Mouse (Mus musculus) kidney, postnatal 0 days (tissue): ENCODE results near the gene Uchl5. TPM values are rescaled to one million over a fixed set of nuclear protein-coding genes. Genes with fewer than 3 reads are reported as not detected.

Source experiments
- ATAC-seq: fragments of 200-750 bp; cut with Nextera tagmentation; replicated peaks from 2 replicates; pipeline ENCODE4 v1.8.0; 2017; ENCODE audit warnings: low read depth, moderate number of reproducible peaks, moderate TSS enrichment, moderate library complexity; ENCODE audit not compliant: low FRiP score
- DNase-seq: peaks from one replicate; pipeline ENCODE4 v3.0.0-alpha.2; 2016; ENCODE audit warnings: low spot score
- H3K27ac ChIP-seq: fragments of 300-500 bp; sonication (generic); 2 replicates; pipeline ENCODE4 v1.5.1; 2014; ENCODE audit warnings: mild to moderate bottlenecking
- H3K27me3 ChIP-seq: fragments of 300-500 bp; sonication (generic); 2 replicates; pipeline ENCODE4 v1.6.1; 2014; ENCODE audit warnings: low read length, mixed read lengths; ENCODE audit not compliant: insufficient read depth
- H3K36me3 ChIP-seq: fragments of 300-500 bp; sonication (generic); 2 replicates; pipeline ENCODE4 v1.6.1; 2014; ENCODE audit warnings: low read length, mixed read lengths; ENCODE audit not compliant: insufficient read depth
- H3K4me1 ChIP-seq: fragments of 300-500 bp; sonication (generic); replicated peaks from 2 replicates; pipeline ENCODE4 v1.6.1; 2014; ENCODE audit warnings: antibody characterized with exemption, low read length, mixed read lengths; ENCODE audit not compliant: insufficient read depth
- H3K4me2 ChIP-seq: fragments of 300-500 bp; sonication (generic); 2 replicates; pipeline ENCODE4 v1.6.1; 2014; ENCODE audit warnings: mild to moderate bottlenecking, low read length, moderate library complexity, mixed read lengths
- H3K4me3 ChIP-seq: fragments of 300-500 bp; sonication (generic); replicated peaks from 2 replicates; pipeline ENCODE4 v1.5.1; 2014; ENCODE audit warnings: low read depth, low read length
- H3K9ac ChIP-seq: fragments of 300-500 bp; sonication (generic); 2 replicates; pipeline ENCODE4 v1.6.1; 2014; ENCODE audit warnings: low read depth, low read length
- H3K9me3 ChIP-seq: fragments of 300-500 bp; sonication (generic); replicated peaks from 2 replicates; pipeline ENCODE4 v1.6.1; 2016; ENCODE audit warnings: low read length, inconsistent platforms, mixed read lengths
- CTCF ChIP-seq: IDR thresholded peaks from 2 replicates; pipeline ENCODE4 v1.5.1; 2016; ENCODE audit warnings: antibody characterized with exemption, low read depth, mild to moderate bottlenecking, moderate library complexity
- WGBS: fragments of 180-500 bp; shearing (Covaris S2); extraction: QIAGEN DNeasy Blood & Tissue Kit; methylation state at CpG from one replicate; pipeline ENCODE4 v1.1.7; 2014; 5-methylcytosine and 5-hydroxymethylcytosine counted together
- polyA plus RNA-seq: library from polyadenylated mRNA; unstranded; fragments of >200 nt; fragmentation: Nextera tagmentation; extraction: Ambion mirVana; gene quantifications from 2 replicates; pipeline ENCODE4 v1.2.1, GENCODE M21; 2015

Gene Uchl5
- polyA plus RNA-seq, 1 experiment from 2014 or later = 71.6 TPM

GRCm38 (mm10) chr1:143739361-143740350 lies 37.4 kb upstream of the Uchl5 start:
- H3K4me2 ChIP-seq = peak overlapping the region; percentile 86
- no peaks in the 10 kb centered on the region for H3K27me3 ChIP-seq
- peak overlapping the region; percentile 60 for H3K4me3 ChIP-seq
- peak overlapping the region; percentile 81 for H3K27ac ChIP-seq
- under 1% methylated on average over 70 of the region's 71 CpGs for WGBS
- peaks cover 11% of the 10 kb centered on the region; the same call in 1 of the 2 replicates for H3K36me3 ChIP-seq
- H3K9ac ChIP-seq = peak overlapping the region; percentile 66
- peak; percentile 95 for ATAC-seq
- 0 out of 2 replicates have a peak, but pooled peaks cover 3% of the 10 kb centered on the region for H3K4me1 ChIP-seq
- no peak for TF ChIP-seq CTCF
- no peaks in the 10 kb centered on the region for H3K9me3 ChIP-seq
- peak; percentile 84 for DNase-seq

GRCm38 (mm10) chr1:143740581-143740980 lies 36.5 kb upstream of the Uchl5 start:
- peaks cover 11% of the 10 kb centered on the region; the same call in 1 of the 2 replicates for H3K36me3 ChIP-seq
- no peak for TF ChIP-seq CTCF
- H3K27ac ChIP-seq = no peak overlapping the region
- no peak for DNase-seq
- ATAC-seq = no peak
- 86% methylated on average over 10 of the region's 10 CpGs for WGBS
- no peaks in the 10 kb centered on the region for H3K9me3 ChIP-seq
- 0 out of 2 replicates have a peak, but pooled peaks cover 3% of the 10 kb centered on the region for H3K4me1 ChIP-seq
- no peak overlapping the region for H3K9ac ChIP-seq
- H3K4me2 ChIP-seq = peak overlapping the region; percentile 86; the same call in 1 of the 2 replicates
- no peaks in the 10 kb centered on the region for H3K27me3 ChIP-seq
- no peak overlapping the region for H3K4me3 ChIP-seq

GRCm38 (mm10) chr1:143741331-143741730 lies 35.7 kb upstream of the Uchl5 start:
- Histone ChIP-seq H3K27ac (no peak overlapping the region), H3K36me3 (peaks cover 15% of the 10 kb centered on the region; the same call in 1 of the 2 replicates), H3K9ac (no peak overlapping the region), H3K9me3 (no peaks in the 10 kb centered on the region), H3K4me2 (no peak overlapping the region), H3K4me3 (no peak overlapping the region), H3K27me3 (no peaks in the 10 kb centered on the region), H3K4me1 (0 out of 2 replicates have a peak, but pooled peaks cover 3% of the 10 kb centered on the region)
- ATAC-seq = no peak
- no peak for DNase-seq
- whole genome bisulfite sequencing = 88% methylated on average over 5 of the region's 5 CpGs
- TF ChIP-seq CTCF = no peak

DNA sequence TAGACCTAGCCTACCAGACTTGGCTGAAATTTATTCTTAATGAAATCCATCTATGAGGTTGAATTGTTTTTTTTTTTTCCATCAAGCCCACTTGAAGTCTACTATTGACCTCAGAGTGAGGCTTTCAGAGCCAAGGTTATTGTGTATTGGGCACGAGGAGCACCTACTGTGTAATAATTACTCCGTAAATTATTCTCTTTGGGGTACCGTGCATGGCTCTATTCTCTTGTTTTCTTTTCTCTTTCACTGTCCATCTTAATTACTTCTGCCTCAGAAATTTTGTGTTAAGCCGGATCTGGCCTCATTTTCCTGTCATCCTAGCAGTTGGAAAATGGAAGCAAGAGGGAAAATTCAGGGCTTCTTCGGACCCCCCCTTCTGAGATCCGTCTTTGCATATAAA lies 34.9 kb upstream of the Uchl5 start:
- no peak for DNase-seq
- H3K4me1 ChIP-seq = 0 out of 2 replicates have a peak, but pooled peaks cover 3% of the 10 kb centered on the region
- no peak overlapping the region for H3K4me2 ChIP-seq
- H3K27ac ChIP-seq = no peak overlapping the region
- TF ChIP-seq CTCF = no peak
- ATAC-seq = no peak
- no peak overlapping the region for H3K4me3 ChIP-seq
- H3K36me3 ChIP-seq = peaks cover 23% of the 10 kb centered on the region; the same call in 1 of the 2 replicates
- no peaks in the 10 kb centered on the region for H3K9me3 ChIP-seq
- WGBS = 91% methylated on average over 6 of the region's 6 CpGs
- no peak overlapping the region for H3K9ac ChIP-seq
- no peaks in the 10 kb centered on the region for H3K27me3 ChIP-seq

- Histone ChIP-seq H3K4me3 (no peak overlapping the region), H3K9ac (no peak overlapping the region), H3K4me2 (no peak overlapping the region), H3K4me1 (no peaks in the 10 kb centered on the region), H3K9me3 (no peaks in the 10 kb centered on the region), H3K27me3 (no peaks in the 10 kb centered on the region), H3K36me3 (peaks cover 26% of the 10 kb centered on the region; the same call in 1 of the 2 replicates), H3K27ac (no peak overlapping the region)
- WGBS = 79% methylated on average over 10 of the region's 10 CpGs
- DNase-seq (no peak), ATAC-seq (no peak)
- no peak for TF ChIP-seq CTCF
These were observed 31.2 kb upstream of the Uchl5 start for GRCm38 (mm10) chr1:143745871-143746270.

GRCm38 (mm10) chr1:143762159-143762558 lies 14.9 kb upstream of the Uchl5 start:
- no peaks in the 10 kb centered on the region for H3K9me3 ChIP-seq
- peaks cover 35% of the 10 kb centered on the region; the same call in 1 of the 2 replicates for H3K36me3 ChIP-seq
- H3K4me2 ChIP-seq = no peak overlapping the region
- H3K9ac ChIP-seq = no peak overlapping the region
- 93% methylated on average over 8 of the region's 8 CpGs for WGBS
- H3K4me3 ChIP-seq = no peak overlapping the region
- TF ChIP-seq CTCF = no peak
- no peaks in the 10 kb centered on the region for H3K27me3 ChIP-seq
- ATAC-seq (no peak), DNase-seq (no peak)
- H3K27ac ChIP-seq = no peak overlapping the region
- no peaks in the 10 kb centered on the region for H3K4me1 ChIP-seq
